Mouse (Mus musculus) splenic B cell, adult 2 months (primary cell): ENCODE data around the gene Kat5.

Experiments used
- DNase-seq: peaks from one replicate; pipeline ENCODE4 v3.0.0-alpha.2; 2011; ENCODE audit warnings: low read depth, low spot score
- H3K27me3 ChIP-seq: 2 replicates; pipeline ENCODE4 v1.6.1; 2012; ENCODE audit warnings: mild to moderate bottlenecking, low read length, moderate library complexity, mixed read lengths; ENCODE audit not compliant: control insufficient read depth, poor library complexity, insufficient read depth, severe bottlenecking
- H3K36me3 ChIP-seq: 2 replicates; pipeline ENCODE4 v1.6.1; 2012; ENCODE audit warnings: mild to moderate bottlenecking, low read length, moderate library complexity, mixed read lengths; ENCODE audit not compliant: control insufficient read depth, poor library complexity, insufficient read depth, severe bottlenecking

Gene Kat5

DNA sequence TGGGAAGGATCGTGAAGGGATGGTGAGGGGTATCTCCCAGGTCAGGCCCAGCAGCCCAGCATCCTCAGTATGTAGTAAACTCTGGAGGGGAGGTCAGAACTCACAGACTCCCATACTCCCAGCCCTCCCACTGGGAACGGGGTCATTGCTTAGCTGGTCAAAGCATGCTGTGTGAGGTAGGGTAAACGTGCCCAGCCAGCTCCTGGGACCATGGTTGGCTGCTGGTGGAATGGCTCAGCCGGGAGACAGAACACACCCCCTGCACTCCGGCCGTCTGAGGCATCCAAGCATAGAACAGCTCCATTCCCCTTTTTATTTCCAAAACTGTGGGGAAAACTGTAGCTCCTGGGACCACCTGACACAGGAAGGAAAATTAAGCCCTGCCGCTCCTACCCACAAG is 51.9 kb downstream of the Kat5 start:
- Histone ChIP-seq H3K36me3 (no peaks in the 10 kb centered on the region), H3K27me3 (no peaks in the 10 kb centered on the region; the same call in 1 of the 2 replicates)
- no peak for DNase-seq

- no peak for DNase-seq
- no peaks in the 10 kb centered on the region for H3K36me3 ChIP-seq
- H3K27me3 ChIP-seq, result no peaks in the 10 kb centered on the region; the same call in 1 of the 2 replicates
Observed at GRCm38 (mm10) chr19:5554212-5554611, 55.8 kb downstream of the Kat5 start.

- no peak for DNase-seq
- no peaks in the 10 kb centered on the region; the same call in 1 of the 2 replicates for H3K27me3 ChIP-seq
- no peaks in the 10 kb centered on the region for H3K36me3 ChIP-seq
Observed at GRCm38 (mm10) chr19:5553802-5554201, 56.2 kb downstream of the Kat5 start.
